Mouse (Mus musculus) embryonic facial prominence, embryonic 11.5 days (tissue): ENCODE results near the gene Mrvi1. TPM values are rescaled to one million over a fixed set of nuclear protein-coding genes. Genes with fewer than 3 reads are reported as not detected.

ENCODE experiments used
- ATAC-seq: fragments of 200-750 bp; cut with Nextera tagmentation; replicated peaks from 2 replicates; pipeline ENCODE4 v1.8.0; 2017; ENCODE audit warnings: low read depth; ENCODE audit not compliant: insufficient number of reproducible peaks, low FRiP score, low TSS enrichment
- DNase-seq: peaks from one replicate; pipeline ENCODE4 v3.0.0-alpha.2; 2015; ENCODE audit warnings: low spot score
- H3K27ac ChIP-seq: fragments of 300-500 bp; sonication (generic); replicated peaks from 2 replicates; pipeline ENCODE4 v1.5.1; 2014; ENCODE audit warnings: mild to moderate bottlenecking, low read depth, low read length, control low read depth
- H3K27me3 ChIP-seq: fragments of 300-500 bp; sonication (generic); 2 replicates; pipeline ENCODE4 v1.6.1; 2014; ENCODE audit warnings: mild to moderate bottlenecking, low read length, moderate library complexity, mixed read lengths; ENCODE audit not compliant: control insufficient read depth, insufficient read depth
- H3K36me3 ChIP-seq: fragments of 300-500 bp; sonication (generic); replicated peaks from 2 replicates; pipeline ENCODE4 v1.6.1; 2014; ENCODE audit warnings: low read depth, mild to moderate bottlenecking, low read length, moderate library complexity, mixed read lengths; ENCODE audit not compliant: control insufficient read depth, insufficient read depth
- H3K4me1 ChIP-seq: fragments of 300-500 bp; sonication (generic); 2 replicates; pipeline ENCODE4 v1.6.1; 2014; ENCODE audit warnings: low read length, mixed read lengths; ENCODE audit not compliant: control insufficient read depth, insufficient read depth
- H3K4me2 ChIP-seq: fragments of 300-500 bp; sonication (generic); 2 replicates; pipeline ENCODE4 v1.6.1; 2014; ENCODE audit warnings: low read depth, mild to moderate bottlenecking, control low read depth, low read length, moderate library complexity
- H3K4me3 ChIP-seq: fragments of 300-500 bp; sonication (generic); 2 replicates; pipeline ENCODE4 v1.5.1; 2014; ENCODE audit warnings: low read depth, low read length, control low read depth
- H3K9ac ChIP-seq: fragments of 300-500 bp; sonication (generic); replicated peaks from 2 replicates; pipeline ENCODE4 v1.6.1; 2014; ENCODE audit warnings: mild to moderate bottlenecking, control low read depth, low read length
- H3K9me3 ChIP-seq: fragments of 300-500 bp; sonication (generic); replicated peaks from 2 replicates; pipeline ENCODE4 v1.6.1; 2016; ENCODE audit warnings: mild to moderate bottlenecking, low read length, inconsistent platforms, mixed read lengths; ENCODE audit not compliant: control insufficient read depth
- WGBS: fragments of 180-500 bp; shearing (Covaris S2); extraction: QIAGEN DNeasy Blood & Tissue Kit; methylation state at CpG from one replicate; pipeline ENCODE4 v1.1.7; 2014; 5-methylcytosine and 5-hydroxymethylcytosine counted together
- polyA plus RNA-seq: library from polyadenylated mRNA; unstranded; fragments of >200 nt; fragmentation: Nextera tagmentation; extraction: Ambion mirVana; gene quantifications from 2 replicates; pipeline ENCODE4 v1.2.1, GENCODE M21; 2014

Mrvi1 gene
- polyA plus RNA-seq, 1 experiment from 2014 or later = 2.5 TPM

DNA sequence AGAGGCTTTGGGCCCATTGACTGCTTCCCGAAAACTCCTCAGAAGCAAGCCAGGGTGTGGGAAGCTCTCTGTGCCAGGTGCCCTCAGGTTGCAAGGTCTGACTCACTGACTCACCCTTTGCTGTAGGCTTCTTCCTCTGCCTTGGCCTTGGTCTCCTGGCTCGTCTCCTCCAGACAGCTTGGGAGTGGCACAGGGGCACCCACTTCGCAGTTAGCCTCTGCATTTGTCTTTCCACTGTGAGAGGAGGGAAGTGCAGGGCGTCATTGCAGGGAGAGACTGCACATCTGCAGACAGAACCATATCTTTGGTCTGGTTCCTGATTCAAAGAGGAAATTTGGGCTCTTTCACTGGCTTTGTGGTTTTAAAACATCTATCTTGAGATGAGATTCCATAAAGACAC is 104.2 kb downstream of the Mrvi1 start:
- no peaks in the 10 kb centered on the region for H3K4me1 ChIP-seq
- WGBS = 82% methylated on average over 4 of the region's 4 CpGs

DNA sequence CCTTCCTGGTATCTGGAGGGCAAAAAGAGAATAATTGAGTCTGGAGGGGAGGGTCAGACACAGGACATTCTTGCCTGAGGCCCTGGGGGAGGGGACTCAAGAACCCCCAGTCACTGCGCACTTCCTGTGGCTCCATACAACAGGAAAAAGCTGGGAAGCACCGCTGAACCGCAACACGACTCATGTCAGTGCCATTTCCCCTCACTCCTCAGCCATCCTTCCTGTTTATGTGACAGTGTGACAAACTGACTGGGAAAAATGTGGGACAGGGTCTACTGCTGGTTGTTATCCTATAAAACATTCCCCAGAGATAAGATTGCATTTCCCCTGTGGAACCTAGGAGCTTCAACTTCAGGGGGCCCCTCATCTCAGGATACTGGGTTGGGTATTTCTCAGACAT is 105.3 kb downstream of the Mrvi1 start:
- DNase-seq (no peak), ATAC-seq (no peak)
- H3K9ac ChIP-seq = no peak overlapping the region
- H3K4me2 ChIP-seq = no peak overlapping the region
- H3K27me3 ChIP-seq = no peaks in the 10 kb centered on the region
- H3K27ac ChIP-seq = no peak overlapping the region
- H3K4me3 ChIP-seq = no peak overlapping the region
- 83% methylated on average over 4 of the region's 4 CpGs for WGBS
- no peaks in the 10 kb centered on the region for H3K4me1 ChIP-seq
- H3K9me3 ChIP-seq = no peaks in the 10 kb centered on the region
- H3K36me3 ChIP-seq = no peaks in the 10 kb centered on the region

More for the DNA sequence above, 104.2 kb downstream of the Mrvi1 start:
- Histone ChIP-seq H3K4me3 (no peak overlapping the region), H3K9ac (no peak overlapping the region), H3K27ac (no peak overlapping the region), H3K27me3 (no peaks in the 10 kb centered on the region), H3K36me3 (no peaks in the 10 kb centered on the region), H3K9me3 (no peaks in the 10 kb centered on the region), H3K4me2 (no peak overlapping the region)
- ATAC-seq = no peak
- no peak for DNase-seq

DNA sequence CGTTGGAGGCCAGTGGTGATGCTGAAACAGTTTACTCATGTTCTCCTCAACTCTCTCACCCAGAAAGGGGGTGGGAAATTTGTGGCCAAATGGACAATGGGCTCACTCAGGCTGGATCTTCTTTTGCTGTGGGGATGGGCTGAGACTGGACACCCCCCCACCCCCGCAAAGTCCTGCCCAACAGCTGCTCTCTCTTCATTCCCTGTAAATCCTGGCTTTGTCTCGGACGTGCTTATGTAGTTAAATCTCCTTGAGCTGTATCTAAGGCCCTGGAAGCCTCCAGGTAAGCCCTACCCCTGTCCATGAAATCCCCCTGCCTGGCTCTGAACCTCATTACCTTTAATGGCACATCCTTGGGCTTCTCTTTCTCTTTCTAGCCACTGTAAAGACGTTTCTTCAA is 113.5 kb downstream of the Mrvi1 start:
- Histone ChIP-seq H3K9me3 (no peaks in the 10 kb centered on the region), H3K27ac (no peak overlapping the region), H3K36me3 (no peaks in the 10 kb centered on the region), H3K4me2 (no peak overlapping the region), H3K4me3 (no peak overlapping the region), H3K4me1 (no peaks in the 10 kb centered on the region), H3K9ac (no peak overlapping the region), H3K27me3 (no peaks in the 10 kb centered on the region)
- 73% methylated on average over 5 of the region's 5 CpGs for WGBS
- DNase-seq (no peak), ATAC-seq (no peak)

DNA sequence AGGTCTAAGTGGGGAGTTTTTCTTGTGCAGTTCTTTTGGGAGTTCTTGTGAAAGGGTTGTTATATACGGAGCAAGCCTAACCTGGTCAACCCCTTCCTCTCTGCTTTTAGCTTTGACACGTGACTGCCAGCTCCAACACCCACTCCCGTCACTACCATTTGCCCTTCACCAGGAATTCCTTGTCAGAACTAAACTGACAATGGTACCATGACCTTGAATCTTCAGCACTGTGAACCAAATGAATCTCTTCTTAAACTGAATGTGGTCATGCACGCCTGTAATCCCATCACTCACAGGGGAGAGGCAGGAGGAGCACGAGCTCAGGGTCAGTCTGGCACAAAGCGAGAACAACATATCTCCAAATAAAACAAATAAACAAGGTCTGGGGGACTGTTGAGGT is 115.1 kb downstream of the Mrvi1 start:
- ATAC-seq = no peak
- 92% methylated on average over 6 of the region's 6 CpGs for WGBS
- Histone ChIP-seq H3K9me3 (no peaks in the 10 kb centered on the region), H3K36me3 (no peaks in the 10 kb centered on the region), H3K9ac (no peak overlapping the region), H3K4me3 (no peak overlapping the region), H3K4me1 (no peaks in the 10 kb centered on the region), H3K27me3 (no peaks in the 10 kb centered on the region), H3K4me2 (no peak overlapping the region), H3K27ac (no peak overlapping the region)
- DNase-seq = no peak

DNA sequence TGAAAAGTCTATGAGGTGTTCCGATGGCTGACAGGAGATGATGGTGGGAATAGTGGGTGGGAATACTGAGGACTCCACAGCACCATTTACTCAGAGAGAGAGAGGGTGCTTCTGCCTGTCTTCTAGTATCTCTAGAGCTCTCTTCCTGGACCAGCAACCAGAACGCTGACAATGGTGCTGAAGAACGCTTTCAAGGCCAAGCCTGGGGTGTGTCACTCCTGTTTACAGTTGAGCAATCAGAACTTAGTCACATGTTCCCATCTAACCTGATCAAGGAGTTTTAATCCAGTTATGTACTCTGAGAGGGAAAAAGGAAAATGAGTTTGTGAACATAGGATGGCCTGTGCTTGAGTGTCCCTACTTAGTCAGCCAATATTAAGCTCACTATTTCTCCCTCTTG is 116.2 kb downstream of the Mrvi1 start:
- no peaks in the 10 kb centered on the region for H3K27me3 ChIP-seq
- H3K9me3 ChIP-seq = no peaks in the 10 kb centered on the region
- DNase-seq (no peak), ATAC-seq (no peak)
- no peaks in the 10 kb centered on the region for H3K36me3 ChIP-seq
- H3K9ac ChIP-seq = no peak overlapping the region
- no peaks in the 10 kb centered on the region for H3K4me1 ChIP-seq
- WGBS = 91% methylated on average over 3 of the region's 3 CpGs
- H3K4me2 ChIP-seq = no peak overlapping the region
- no peak overlapping the region for H3K4me3 ChIP-seq
- no peak overlapping the region for H3K27ac ChIP-seq

DNA sequence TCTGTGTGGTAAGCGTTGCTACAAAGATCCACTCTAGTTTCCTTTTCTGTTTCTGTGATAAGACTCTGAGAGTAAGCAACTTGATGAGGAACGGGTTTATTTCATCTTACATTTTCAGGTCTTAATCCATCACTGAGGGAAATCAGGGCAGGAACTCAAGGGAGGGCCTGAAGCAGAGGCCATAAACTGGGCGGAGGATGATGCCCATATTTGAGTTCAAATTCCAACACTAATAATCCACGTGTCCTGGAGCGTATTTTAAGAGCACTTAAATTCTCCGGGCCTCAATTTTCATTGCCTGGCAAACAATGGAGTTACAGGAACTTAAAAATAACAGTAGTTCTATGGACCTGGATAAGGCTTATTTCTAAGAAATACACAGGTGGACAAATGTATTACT is 116.7 kb downstream of the Mrvi1 start:
- WGBS = 87% methylated on average over 6 of the region's 6 CpGs

DNA sequence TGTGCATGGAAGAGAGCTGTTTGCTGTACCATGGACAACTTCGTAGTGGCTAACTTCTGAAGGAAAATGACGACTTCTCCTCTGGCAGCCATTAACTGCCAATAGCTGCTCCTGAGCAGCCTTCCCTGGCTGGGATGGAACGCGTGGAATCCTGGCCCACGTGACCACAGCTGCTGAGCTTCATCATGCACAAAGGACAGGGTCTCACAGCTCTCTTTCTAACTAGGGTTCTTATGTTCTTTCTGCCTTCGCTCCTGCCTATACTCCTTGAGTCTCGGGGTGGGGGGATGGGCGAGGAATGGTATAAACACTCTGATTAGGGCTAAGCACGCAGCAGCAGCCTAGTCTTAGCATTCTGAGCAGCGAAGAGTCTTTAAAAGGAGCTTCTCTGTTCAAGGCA is 117.2 kb downstream of the Mrvi1 start:
- H3K4me1 ChIP-seq = no peaks in the 10 kb centered on the region
- no peaks in the 10 kb centered on the region for H3K9me3 ChIP-seq
- DNase-seq (peak; percentile 40), ATAC-seq (peak; percentile 48; the same call in 1 of the 2 replicates)
- H3K36me3 ChIP-seq = no peaks in the 10 kb centered on the region
- no peak overlapping the region for H3K4me2 ChIP-seq
- H3K4me3 ChIP-seq = no peak overlapping the region
- no peak overlapping the region for H3K27ac ChIP-seq
- H3K9ac ChIP-seq = no peak overlapping the region
- H3K27me3 ChIP-seq = no peaks in the 10 kb centered on the region
- WGBS = 46% methylated on average over 10 of the region's 10 CpGs

More for the DNA sequence above, 116.7 kb downstream of the Mrvi1 start:
- Histone ChIP-seq H3K9me3 (no peaks in the 10 kb centered on the region), H3K36me3 (no peaks in the 10 kb centered on the region), H3K27ac (no peak overlapping the region), H3K4me1 (no peaks in the 10 kb centered on the region), H3K27me3 (no peaks in the 10 kb centered on the region), H3K9ac (no peak overlapping the region), H3K4me2 (no peak overlapping the region), H3K4me3 (no peak overlapping the region)
- ATAC-seq (no peak), DNase-seq (no peak)

DNA sequence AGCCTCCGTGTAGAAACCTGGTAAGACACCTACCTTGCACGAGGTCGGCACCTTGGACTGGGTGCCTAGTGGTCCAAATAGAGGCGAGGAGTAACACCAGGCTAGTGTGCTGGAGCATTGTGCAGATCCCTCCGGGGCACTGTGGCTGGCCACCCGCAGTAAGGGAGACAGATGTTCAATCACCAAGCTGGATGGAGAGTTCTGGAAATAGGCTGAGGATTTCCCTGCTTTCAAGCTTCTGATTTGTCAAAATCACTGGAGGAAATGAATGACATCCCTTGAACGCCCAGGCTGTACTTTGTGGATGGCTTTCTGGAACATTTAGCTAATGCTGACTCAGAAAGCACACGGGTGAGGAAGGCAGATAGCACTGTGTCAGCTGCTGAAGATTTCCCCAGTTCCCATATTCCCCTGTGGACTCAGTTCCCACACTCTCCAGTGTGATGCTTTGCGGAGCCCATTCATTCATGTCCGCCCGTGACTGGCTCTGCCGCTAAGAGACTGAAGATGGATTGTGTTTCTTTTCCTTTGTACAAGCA is 119.4 kb downstream of the Mrvi1 start, which contains the start of gene Lyve1:
Lyve1 (minus strand) TSS at position 489 of the 539 bp plus-strand sequence.
- WGBS = 79% methylated on average over 12 of the region's 12 CpGs
- DNase-seq = no peak

More for the DNA sequence above, 119.4 kb downstream of the Mrvi1 start, which contains the start of gene Lyve1:
- Histone ChIP-seq H3K4me1 (no peaks in the 10 kb centered on the region), H3K9me3 (no peaks in the 10 kb centered on the region), H3K36me3 (no peaks in the 10 kb centered on the region), H3K27ac (no peak within 1 kb of the TSS), H3K4me3 (no peak within 1 kb of the TSS), H3K9ac (no peak within 1 kb of the TSS), H3K27me3 (no peaks in the 10 kb centered on the region), H3K4me2 (no peak within 1 kb of the TSS)
- ATAC-seq = no peak
